Mouse (Mus musculus) E14TG2a.4 (cell line): Measurements from ENCODE around the gene Pla2g4e.

Experiments used
- CTCF ChIP-seq: conservative IDR thresholded peaks from 2 replicates; pipeline ENCODE4 v1.5.1; 2014; ENCODE audit warnings: low read length
- NANOG ChIP-seq: IDR thresholded peaks from 2 replicates; pipeline ENCODE4 v1.6.1; 2014; ENCODE audit warnings: borderline replicate concordance, low read length, mixed read lengths
- POU5F1 ChIP-seq: IDR thresholded peaks from 2 replicates; pipeline ENCODE4 v1.6.1; 2014; ENCODE audit warnings: low read length, borderline replicate concordance

DNA sequence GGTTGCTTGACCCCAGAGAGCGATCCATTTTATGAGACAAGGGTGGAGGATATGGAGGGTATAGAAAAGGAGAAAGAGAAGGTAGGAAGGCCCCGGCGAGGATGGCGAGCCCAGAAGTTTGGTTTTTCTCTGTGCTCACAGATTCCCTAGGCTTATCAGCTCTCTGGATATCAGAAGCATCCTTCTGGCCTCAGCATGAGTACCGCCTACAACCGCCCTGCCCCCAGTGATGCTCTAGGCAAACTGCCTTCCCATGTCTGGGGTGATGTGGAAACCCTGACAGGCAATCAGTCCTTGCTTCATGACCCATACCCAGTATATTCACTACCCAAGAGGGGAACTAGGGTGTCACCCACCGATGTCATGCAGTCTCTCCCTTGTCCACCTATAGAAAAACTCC, 73.8 kb downstream of the Pla2g4e start:
- TF ChIP-seq CTCF (no peak), POU5F1 (no peak), NANOG (no peak)
